Mouse (Mus musculus) midbrain, embryonic 13.5 days (tissue): ENCODE results near the gene Armh3. TPM values are rescaled to one million over a fixed set of nuclear protein-coding genes. Genes with fewer than 3 reads are reported as not detected.

Experiments
- ATAC-seq: fragments of 200-750 bp; cut with Nextera tagmentation; 2 replicates; pipeline ENCODE4 v1.8.0; 2017; ENCODE audit warnings: mild to moderate bottlenecking, moderate TSS enrichment, moderate library complexity
- H3K27ac ChIP-seq: fragments of 300-500 bp; sonication (generic); 2 replicates; pipeline ENCODE4 v1.5.1; 2015; ENCODE audit warnings: inconsistent platforms, mild to moderate bottlenecking, moderate library complexity
- H3K27me3 ChIP-seq: fragments of 300-500 bp; sonication (generic); 2 replicates; pipeline ENCODE4 v1.6.1; 2015; ENCODE audit warnings: mild to moderate bottlenecking, inconsistent platforms
- H3K36me3 ChIP-seq: fragments of 300-500 bp; sonication (generic); 2 replicates; pipeline ENCODE4 v1.6.1; 2015; ENCODE audit warnings: mild to moderate bottlenecking, inconsistent platforms
- H3K4me1 ChIP-seq: fragments of 300-500 bp; sonication (generic); replicated peaks from 2 replicates; pipeline ENCODE4 v1.6.1; 2015; ENCODE audit warnings: inconsistent platforms
- H3K4me2 ChIP-seq: fragments of 300-500 bp; sonication (generic); replicated peaks from 2 replicates; pipeline ENCODE4 v1.6.1; 2015; ENCODE audit warnings: moderate library complexity, mild to moderate bottlenecking, inconsistent platforms
- H3K4me3 ChIP-seq: fragments of 300-500 bp; sonication (generic); replicated peaks from 2 replicates; pipeline ENCODE4 v1.5.1; 2015; ENCODE audit warnings: mild to moderate bottlenecking, inconsistent platforms
- H3K9ac ChIP-seq: fragments of 300-500 bp; sonication (generic); replicated peaks from 2 replicates; pipeline ENCODE4 v1.6.1; 2015; ENCODE audit warnings: mild to moderate bottlenecking, inconsistent platforms
- H3K9me3 ChIP-seq: fragments of 300-500 bp; sonication (generic); 2 replicates; pipeline ENCODE4 v1.6.1; 2016; ENCODE audit warnings: mild to moderate bottlenecking, inconsistent platforms
- WGBS: fragments of 180-500 bp; shearing (Covaris S2); methylation state at CpG from one replicate; pipeline ENCODE4 v1.1.7; 2015; 5-methylcytosine and 5-hydroxymethylcytosine counted together
- polyA plus RNA-seq: library from polyadenylated mRNA; unstranded; fragments of >200 nt; fragmentation: Nextera tagmentation; extraction: Ambion mirVana; gene quantifications from 2 replicates; pipeline ENCODE4 v1.2.1, GENCODE M21; 2015

The Armh3 gene
- polyA plus RNA-seq, 1 experiment from 2014 or later, result 22.1 TPM

DNA sequence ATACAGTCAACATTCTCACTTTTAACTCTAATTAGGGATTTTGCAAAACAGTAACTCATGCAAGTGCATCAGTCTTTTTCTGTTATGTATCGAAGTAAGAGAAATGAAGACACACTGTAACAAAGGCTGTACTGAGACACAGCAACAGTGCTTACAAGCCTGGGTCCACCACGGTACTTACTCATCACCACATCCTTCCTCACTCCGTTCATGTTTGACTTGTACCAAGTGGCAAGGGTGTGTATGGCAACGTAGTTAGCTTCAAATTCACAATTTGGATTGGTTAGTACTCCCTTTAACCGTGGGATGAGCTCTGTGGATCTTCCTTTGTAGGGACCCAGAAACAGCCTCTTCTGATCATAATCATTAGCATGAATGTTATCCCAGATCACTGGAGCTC, 226.8 kb downstream of the Armh3 start:
- H3K36me3 ChIP-seq, result peaks cover 94% of the 10 kb centered on the region
- H3K4me1 ChIP-seq, result no peaks in the 10 kb centered on the region
- no peak overlapping the region for H3K4me2 ChIP-seq
- no peak overlapping the region for H3K4me3 ChIP-seq
- 94% methylated on average over 5 of the region's 5 CpGs for WGBS
- H3K9ac ChIP-seq, result no peak overlapping the region
- no peak overlapping the region for H3K27ac ChIP-seq
- ATAC-seq, result no peak
- H3K27me3 ChIP-seq, result no peaks in the 10 kb centered on the region
- H3K9me3 ChIP-seq, result no peaks in the 10 kb centered on the region

Other genes with a start within 250 kb of the Armh3 start
- gene Npm3, start 248.9 kb downstream of the Armh3 start, polyA plus RNA-seq, result 6.2 and 7.8 TPM in 2 replicates
- gene Mgea5, start 214.7 kb downstream of the Armh3 start, polyA plus RNA-seq, result 96.2 and 102 TPM in 2 replicates
- gene Kcnip2, start 182.4 kb downstream of the Armh3 start, polyA plus RNA-seq, result 2.8 and 3.0 TPM in 2 replicates
- 2.0 TPM in 2 replicates for gene Hps6, start 5.0 kb upstream of the Armh3 start, polyA plus RNA-seq
- 20.5 and 21.8 TPM in 2 replicates for gene Pprc1, start 46.4 kb upstream of the Armh3 start, polyA plus RNA-seq
- 121 and 140 TPM in 2 replicates for gene Ldb1, start 46.7 kb upstream of the Armh3 start, polyA plus RNA-seq
- 82.9 and 85.4 TPM in 2 replicates for gene Nolc1, start 77.4 kb upstream of the Armh3 start, polyA plus RNA-seq
- 1.1 TPM in 1 of 2 replicates, not detected in the other for gene Elovl3, start 133.4 kb upstream of the Armh3 start, polyA plus RNA-seq
- 1.6 and 9.9 TPM in 2 replicates for gene Pitx3, start 149.8 kb upstream of the Armh3 start, polyA plus RNA-seq
- gene Gbf1, start 154.0 kb upstream of the Armh3 start, polyA plus RNA-seq, result 68.2 and 70.5 TPM in 2 replicates